Mouse (Mus musculus): ENCODE results near the gene Tnni2. TPM values are rescaled to one million over a fixed set of nuclear protein-coding genes. Genes with fewer than 3 reads are reported as not detected.

Tnni2 gene
- polyA plus RNA-seq, 1 experiment: 232 TPM

GRCm38 (mm10) chr7:142442081-142442907 is 686 bp downstream of the Tnni2 start:
- H3K4me3 ChIP-seq (ENCODE audit: insufficient read depth, low read depth, low read length): peak overlapping the region; percentile 8; the same call in 1 of the 2 replicates
- H3K27ac ChIP-seq (replicated peaks; ENCODE audit: low read depth, low read length): peak overlapping the region; percentile 13; the same call in 1 of the 2 replicates

GRCm38 (mm10) chr7:142442908-142443420 is 1.4 kb downstream of the Tnni2 start:
- peak overlapping the region; percentile 42 for H3K27ac ChIP-seq (replicated peaks; ENCODE audit: low read depth, low read length)
- H3K4me3 ChIP-seq (ENCODE audit: insufficient read depth, low read depth, low read length): no peak overlapping the region
- H3K4me1 ChIP-seq (ENCODE audit: control insufficient read depth, insufficient read depth, insufficient read length, low read length): no peaks in the 10 kb centered on the region

More at GRCm38 (mm10) chr7:142442081-142442907, 686 bp downstream of the Tnni2 start:
- 0 out of 2 replicates have a peak, but pooled peaks cover 1% of the 10 kb centered on the region for H3K4me1 ChIP-seq (ENCODE audit: control insufficient read depth, insufficient read depth, insufficient read length, low read length)

- H3K4me3 ChIP-seq (ENCODE audit: insufficient read depth, low read depth, low read length): no peak overlapping the region
- peak overlapping the region; percentile 42; the same call in 1 of the 2 replicates for H3K27ac ChIP-seq (replicated peaks; ENCODE audit: low read depth, low read length)
- H3K4me1 ChIP-seq (ENCODE audit: control insufficient read depth, insufficient read depth, insufficient read length, low read length): no peaks in the 10 kb centered on the region
Observed at GRCm38 (mm10) chr7:142443474-142443873, 1.9 kb downstream of the Tnni2 start.

GRCm38 (mm10) chr7:142444171-142444570 is 2.6 kb downstream of the Tnni2 start:
- Histone ChIP-seq H3K4me3 (ENCODE audit: insufficient read depth, low read depth, low read length) (no peak overlapping the region), H3K27ac (replicated peaks; ENCODE audit: low read depth, low read length) (no peak overlapping the region), H3K4me1 (ENCODE audit: control insufficient read depth, insufficient read depth, insufficient read length, low read length) (no peaks in the 10 kb centered on the region)

GRCm38 (mm10) chr7:142445324-142445723 is 3.7 kb downstream of the Tnni2 start:
- no peak overlapping the region for H3K27ac ChIP-seq (replicated peaks; ENCODE audit: low read depth, low read length)
- H3K4me3 ChIP-seq (ENCODE audit: insufficient read depth, low read depth, low read length): no peak overlapping the region
- no peaks in the 10 kb centered on the region for H3K4me1 ChIP-seq (ENCODE audit: control insufficient read depth, insufficient read depth, insufficient read length, low read length)

- H3K27ac ChIP-seq (replicated peaks; ENCODE audit: low read depth, low read length): no peak overlapping the region
- H3K4me3 ChIP-seq (ENCODE audit: insufficient read depth, low read depth, low read length): no peak overlapping the region
- no peaks in the 10 kb centered on the region for H3K4me1 ChIP-seq (ENCODE audit: control insufficient read depth, insufficient read depth, insufficient read length, low read length)
Observed at GRCm38 (mm10) chr7:142446264-142446663, 4.7 kb downstream of the Tnni2 start.

- Histone ChIP-seq H3K4me1 (ENCODE audit: control insufficient read depth, insufficient read depth, insufficient read length, low read length) (no peaks in the 10 kb centered on the region), H3K4me3 (ENCODE audit: insufficient read depth, low read depth, low read length) (no peak overlapping the region), H3K27ac (replicated peaks; ENCODE audit: low read depth, low read length) (no peak overlapping the region)
Observed at GRCm38 (mm10) chr7:142449038-142449617, 7.5 kb downstream of the Tnni2 start.

- no peak overlapping the region for H3K27ac ChIP-seq (replicated peaks; ENCODE audit: low read depth, low read length)
Observed at GRCm38 (mm10) chr7:142454706-142455105, 13.1 kb downstream of the Tnni2 start.

GRCm38 (mm10) chr7:142455251-142455650 is 13.6 kb downstream of the Tnni2 start:
- no peak overlapping the region for H3K27ac ChIP-seq (replicated peaks; ENCODE audit: low read depth, low read length)
- H3K4me3 ChIP-seq (ENCODE audit: insufficient read depth, low read depth, low read length): no peak overlapping the region
- no peaks in the 10 kb centered on the region for H3K4me1 ChIP-seq (ENCODE audit: control insufficient read depth, insufficient read depth, insufficient read length, low read length)

More at GRCm38 (mm10) chr7:142454706-142455105, 13.1 kb downstream of the Tnni2 start:
- Histone ChIP-seq H3K4me3 (ENCODE audit: insufficient read depth, low read depth, low read length) (no peak overlapping the region), H3K4me1 (ENCODE audit: control insufficient read depth, insufficient read depth, insufficient read length, low read length) (no peaks in the 10 kb centered on the region)

- Histone ChIP-seq H3K4me3 (ENCODE audit: insufficient read depth, low read depth, low read length) (no peak overlapping the region), H3K27ac (replicated peaks; ENCODE audit: low read depth, low read length) (no peak overlapping the region), H3K4me1 (ENCODE audit: control insufficient read depth, insufficient read depth, insufficient read length, low read length) (no peaks in the 10 kb centered on the region)
Observed at GRCm38 (mm10) chr7:142456806-142457205, 15.2 kb downstream of the Tnni2 start.

GRCm38 (mm10) chr7:142457227-142457811 is 15.7 kb downstream of the Tnni2 start:
- Histone ChIP-seq H3K27ac (replicated peaks; ENCODE audit: low read depth, low read length) (peak overlapping the region; percentile 52), H3K4me3 (ENCODE audit: insufficient read depth, low read depth, low read length) (no peak overlapping the region), H3K4me1 (ENCODE audit: control insufficient read depth, insufficient read depth, insufficient read length, low read length) (no peaks in the 10 kb centered on the region)

GRCm38 (mm10) chr7:142458026-142458425 is 16.4 kb downstream of the Tnni2 start:
- Histone ChIP-seq H3K27ac (replicated peaks; ENCODE audit: low read depth, low read length) (no peak overlapping the region; the same call in 1 of the 2 replicates), H3K4me1 (ENCODE audit: control insufficient read depth, insufficient read depth, insufficient read length, low read length) (no peaks in the 10 kb centered on the region), H3K4me3 (ENCODE audit: insufficient read depth, low read depth, low read length) (no peak overlapping the region)

GRCm38 (mm10) chr7:142458676-142459298 is 17.2 kb downstream of the Tnni2 start:
- no peak overlapping the region for H3K4me3 ChIP-seq (ENCODE audit: insufficient read depth, low read depth, low read length)
- no peaks in the 10 kb centered on the region for H3K4me1 ChIP-seq (ENCODE audit: control insufficient read depth, insufficient read depth, insufficient read length, low read length)
- H3K27ac ChIP-seq (replicated peaks; ENCODE audit: low read depth, low read length): no peak overlapping the region; the same call in 1 of the 2 replicates

GRCm38 (mm10) chr7:142459299-142459691 is 17.7 kb downstream of the Tnni2 start:
- H3K4me3 ChIP-seq (ENCODE audit: insufficient read depth, low read depth, low read length): no peak overlapping the region
- H3K4me1 ChIP-seq (ENCODE audit: control insufficient read depth, insufficient read depth, insufficient read length, low read length): no peaks in the 10 kb centered on the region
- no peak overlapping the region for H3K27ac ChIP-seq (replicated peaks; ENCODE audit: low read depth, low read length)

- peak within 1 kb of the TSS; percentile 62; the same call in 1 of the 2 replicates for H3K27ac ChIP-seq (replicated peaks; ENCODE audit: low read depth, low read length)
- no peaks in the 10 kb centered on the region for H3K4me1 ChIP-seq (ENCODE audit: control insufficient read depth, insufficient read depth, insufficient read length, low read length)
- peak within 1 kb of the TSS; percentile 16 for H3K4me3 ChIP-seq (ENCODE audit: insufficient read depth, low read depth, low read length)
Observed at GRCm38 (mm10) chr7:142460636-142461077, 19.0 kb downstream of the Tnni2 start, which contains the start of gene Lsp1. Lsp1 (plus strand) TSS chr7:142460809.

All from brown adipose tissue, adult 24 weeks (tissue).